Mouse (Mus musculus) embryonic facial prominence, embryonic 10.5 days (tissue): ENCODE results near the gene Gm15080. TPM values are rescaled to one million over a fixed set of nuclear protein-coding genes. Genes with fewer than 3 reads are reported as not detected.
"Not testable (repeated sequence)": the region's sequence is repeated elsewhere in the genome, so short reads cannot be mapped to it uniquely, and the experiment has no call there.

Experiments used
- DNase-seq: peaks from one replicate; pipeline ENCODE4 v3.0.0-alpha.2; 2017; ENCODE audit warnings: low spot score
- H3K27ac ChIP-seq: fragments of 300-500 bp; sonication (generic); replicated peaks from 2 replicates; pipeline ENCODE4 v1.5.1; 2016; ENCODE audit warnings: mild to moderate bottlenecking
- H3K27me3 ChIP-seq: fragments of 300-500 bp; sonication (generic); replicated peaks from 2 replicates; pipeline ENCODE4 v1.6.1; 2016; ENCODE audit warnings: low read depth, mild to moderate bottlenecking; ENCODE audit not compliant: poor library complexity, severe bottlenecking
- H3K36me3 ChIP-seq: fragments of 300-500 bp; sonication (generic); replicated peaks from 2 replicates; pipeline ENCODE4 v1.6.1; 2016; ENCODE audit warnings: mild to moderate bottlenecking, moderate library complexity
- H3K4me1 ChIP-seq: fragments of 300-500 bp; sonication (generic); 2 replicates; pipeline ENCODE4 v1.6.1; 2016
- H3K4me3 ChIP-seq: fragments of 300-500 bp; sonication (generic); 2 replicates; pipeline ENCODE4 v1.5.1; 2016; ENCODE audit warnings: mild to moderate bottlenecking, moderate library complexity
- H3K9me3 ChIP-seq: fragments of 300-500 bp; sonication (generic); 2 replicates; pipeline ENCODE4 v1.6.1; 2016; ENCODE audit warnings: mild to moderate bottlenecking
- WGBS: fragments of 180-500 bp; shearing (Covaris S2); methylation state at CpG from one replicate; pipeline ENCODE4 v1.1.7; 2016; 5-methylcytosine and 5-hydroxymethylcytosine counted together
- polyA plus RNA-seq: library from polyadenylated mRNA; unstranded; fragments of >200 nt; fragmentation: Nextera tagmentation; extraction: Ambion mirVana; gene quantifications from 2 replicates; pipeline ENCODE4 v1.2.1, GENCODE M21; 2016

The Gm15080 gene
- not detected in 2 replicates for polyA plus RNA-seq

DNA sequence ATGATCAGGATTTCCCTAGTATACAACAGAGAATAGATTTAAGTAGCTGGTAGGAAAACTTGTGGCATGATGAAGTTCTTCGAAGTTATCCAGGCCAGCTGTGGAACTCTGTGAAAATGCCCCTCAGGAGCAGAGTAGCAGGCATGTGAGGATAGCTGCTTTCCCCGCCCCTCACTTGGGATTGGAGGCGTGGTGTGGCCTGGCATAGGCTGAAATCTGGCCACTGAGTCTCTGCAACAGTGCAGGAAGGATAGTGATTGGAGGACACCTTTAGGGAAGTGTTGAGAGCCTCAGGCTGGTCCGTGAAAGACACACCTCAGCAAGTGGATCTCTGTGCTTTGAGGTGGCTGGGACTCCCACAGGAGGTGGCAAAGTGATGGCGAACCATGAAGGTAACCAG lies at the start of gene Gm15080:
Gene Gm15080 (plus strand): TSS at position 301 of the 400 bp plus-strand sequence.
- WGBS, result 95% methylated on average over 2 of the region's 5 CpGs

More for the DNA sequence above, at the start of gene Gm15080:
- not testable (repeated sequence) for H3K36me3 ChIP-seq, DNase-seq, H3K9me3 ChIP-seq, H3K4me1 ChIP-seq, H3K4me3 ChIP-seq, H3K27ac ChIP-seq, H3K27me3 ChIP-seq

Other genes starting within 250 kb of the Gm15080 start
- gene Gm15128, start 227.0 kb upstream of the Gm15080 start, polyA plus RNA-seq, result not detected in 2 replicates
- gene Gm15107, start 187.7 kb downstream of the Gm15080 start, polyA plus RNA-seq, result not detected in 2 replicates